Mouse (Mus musculus): ENCODE measurements around the gene Klhl25.
"Not testable (repeated sequence)": the region's sequence is repeated elsewhere in the genome, so short reads cannot be mapped to it uniquely, and the experiment has no call there.

Gene Klhl25

DNA sequence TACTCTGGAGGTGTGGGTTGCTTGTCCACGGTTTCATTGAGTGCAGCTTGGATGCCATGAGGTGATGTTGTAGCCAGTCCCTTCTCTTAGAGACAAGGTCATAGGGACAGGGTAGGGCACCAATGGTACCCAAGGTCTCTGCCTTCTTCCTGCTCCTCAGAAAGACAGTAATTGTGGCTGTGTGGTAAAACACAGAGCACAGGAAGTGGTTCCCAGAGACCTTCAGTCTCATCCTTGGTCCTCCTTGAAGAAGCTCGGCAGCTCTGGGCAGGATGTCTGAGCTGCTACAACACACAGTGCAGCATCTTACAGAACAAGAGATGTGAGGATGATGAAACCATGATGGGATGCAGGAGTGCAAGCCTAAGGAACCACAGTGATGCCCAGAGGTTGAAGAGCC lies 31.3 kb downstream of the Klhl25 start:
- not testable (repeated sequence) for DNase-seq

DNA sequence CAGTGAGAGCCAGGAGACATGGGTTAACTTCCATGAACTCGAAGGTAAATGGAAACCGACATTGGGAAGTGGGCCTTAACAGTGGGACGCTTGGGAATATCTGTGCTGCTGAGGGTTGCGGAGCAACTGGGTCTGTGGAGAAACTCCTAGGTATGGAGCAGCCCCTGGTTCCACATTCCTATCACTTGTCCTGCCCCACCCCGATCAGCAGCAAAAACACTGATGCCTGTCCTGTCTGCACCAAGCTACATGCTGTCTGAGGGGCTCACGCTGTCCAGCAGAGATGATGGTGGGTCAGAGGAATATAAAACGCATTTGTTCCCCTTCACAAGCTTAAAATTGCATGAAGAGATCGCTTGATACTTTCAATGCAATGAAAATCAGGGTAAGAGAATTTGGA lies 32.1 kb downstream of the Klhl25 start:
- DNase-seq: no peak

DNA sequence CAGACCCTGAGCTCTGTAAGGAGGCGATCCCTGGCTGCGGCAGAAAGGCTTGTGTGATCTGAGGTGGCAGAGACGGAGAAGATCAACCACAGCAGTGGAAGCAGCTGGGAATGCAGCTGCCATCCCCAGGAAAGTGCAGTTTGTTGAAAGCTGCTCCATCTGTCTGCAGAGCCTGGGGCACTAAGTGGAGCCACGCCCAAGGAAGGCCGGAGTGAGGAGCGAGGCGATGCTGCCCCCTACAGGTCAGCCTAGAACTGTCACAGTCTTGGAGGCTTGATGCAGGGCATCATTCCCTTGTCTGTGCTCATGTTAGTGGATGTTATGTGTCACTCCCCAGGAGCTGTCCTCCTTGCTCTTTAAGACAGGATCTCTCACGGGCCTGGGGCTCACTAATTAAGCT lies 32.5 kb downstream of the Klhl25 start:
- DNase-seq: peak; percentile 95

DNA sequence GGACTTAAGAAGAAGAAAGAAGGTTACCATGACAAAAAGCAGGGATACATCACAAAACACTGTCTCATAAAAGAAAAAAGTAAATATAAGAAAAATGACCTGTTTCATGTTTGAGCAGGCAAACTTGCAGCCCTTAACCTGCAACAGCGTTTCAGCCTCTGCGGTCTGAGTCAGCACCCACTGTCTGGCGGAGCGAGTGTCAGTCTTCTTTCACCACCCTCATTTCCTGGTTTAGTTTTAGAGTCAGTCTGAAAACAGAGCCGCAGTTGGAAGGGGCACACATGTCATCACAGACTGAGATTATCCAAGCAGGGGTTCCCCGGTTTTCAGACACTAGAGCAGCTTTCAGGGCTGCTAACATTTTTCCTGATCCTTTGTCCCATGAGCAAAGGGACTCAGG lies 33.3 kb downstream of the Klhl25 start:
- no peak for DNase-seq

DNA sequence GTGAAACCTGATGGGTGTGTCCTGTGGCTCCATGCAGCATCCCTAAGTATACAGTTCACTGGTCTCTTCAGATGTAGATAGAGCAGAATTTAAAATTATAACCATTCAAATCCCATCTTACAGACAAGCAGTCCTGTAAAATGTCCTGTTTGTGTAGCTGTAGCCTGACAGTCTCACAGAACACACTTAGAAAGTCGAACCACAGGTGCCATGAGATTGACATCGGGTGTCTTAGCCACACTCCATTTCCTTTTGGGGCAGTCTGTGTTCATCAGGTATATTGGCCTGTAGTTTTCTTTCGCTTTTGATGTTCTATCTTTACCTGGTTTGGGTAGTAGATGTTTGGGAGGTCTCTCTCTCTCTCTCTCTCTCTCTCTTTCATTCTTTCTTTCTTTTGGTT lies 33.7 kb downstream of the Klhl25 start:
- no peak for DNase-seq

DNA sequence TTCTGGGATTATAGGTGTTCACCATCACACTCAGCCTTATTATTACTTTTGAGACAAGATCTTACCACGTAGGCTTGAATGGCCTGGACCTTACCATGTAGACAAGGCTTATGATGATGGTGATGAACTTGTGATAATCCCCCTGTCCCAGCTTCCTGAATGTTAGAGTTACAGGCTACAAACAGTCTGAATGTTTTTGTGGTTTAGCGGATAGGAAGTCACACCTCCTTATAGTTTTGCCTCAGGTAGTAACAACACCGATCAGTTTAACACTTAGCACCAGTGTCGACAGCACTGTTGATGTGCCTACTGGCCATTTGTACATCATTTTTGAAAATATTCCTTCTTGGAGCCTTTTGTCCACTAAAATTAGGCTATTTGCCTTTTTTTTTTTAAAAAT lies 43.4 kb downstream of the Klhl25 start:
- DNase-seq: peak; percentile 60

DNA sequence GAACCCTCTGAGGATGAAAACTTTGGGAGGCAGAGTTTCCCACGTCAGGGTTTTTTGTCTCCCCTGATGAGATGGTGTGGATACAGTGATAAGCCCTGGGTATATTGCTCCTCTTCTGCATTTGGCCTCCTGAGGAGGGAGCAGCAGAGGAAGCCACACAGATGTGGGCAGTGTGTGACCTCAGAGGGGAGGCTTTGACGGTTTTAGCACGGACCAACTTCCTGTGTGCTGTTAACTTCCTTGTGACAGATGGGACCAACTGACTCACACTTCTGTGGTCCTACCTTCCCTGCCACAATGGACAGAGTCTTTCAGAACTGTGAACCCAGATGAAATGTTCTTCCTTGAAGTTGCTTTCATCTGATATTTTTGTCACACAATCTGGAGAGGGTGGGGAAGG lies 44.6 kb downstream of the Klhl25 start:
- DNase-seq: no peak

DNA sequence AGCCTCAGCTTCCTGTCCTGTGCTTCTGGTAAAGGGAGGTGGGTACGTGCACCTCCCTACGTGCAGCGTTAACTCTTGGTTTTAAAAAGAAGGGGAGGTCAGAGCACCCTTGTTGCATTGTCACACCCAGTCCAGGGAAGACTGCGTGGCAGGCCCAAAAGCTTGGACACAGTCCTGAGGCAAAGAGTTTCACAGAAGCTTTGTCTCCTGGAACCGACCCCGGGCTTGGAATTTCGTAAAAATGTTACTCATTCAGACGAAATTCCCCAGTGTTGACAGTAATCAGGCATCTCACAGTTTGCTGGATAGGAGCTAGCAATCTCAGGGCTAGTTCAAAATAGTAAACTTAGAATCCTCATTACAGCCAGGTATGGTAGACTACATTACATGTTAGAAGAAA lies 45.6 kb downstream of the Klhl25 start:
- DNase-seq: peak; percentile 92

DNA sequence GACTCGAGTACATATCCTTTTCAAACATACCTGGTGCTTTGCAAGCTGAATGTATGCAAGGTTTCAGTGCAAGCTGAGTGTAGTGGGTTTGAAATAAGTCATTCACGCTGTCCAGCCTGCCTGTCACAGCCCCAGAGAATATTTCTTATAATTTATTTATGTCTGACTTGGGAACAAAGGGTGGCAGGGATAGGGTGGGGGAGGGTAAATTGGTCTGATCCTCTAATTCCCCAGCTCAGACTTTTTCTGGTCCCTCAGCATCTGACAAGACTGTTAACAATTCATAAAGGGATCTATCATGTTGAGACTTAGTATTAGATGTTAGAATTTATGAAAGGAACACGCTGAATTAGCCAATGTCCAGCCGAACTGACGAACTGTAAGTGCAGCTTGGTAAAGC lies 48.9 kb downstream of the Klhl25 start:
- peak; percentile 25 for DNase-seq

DNA sequence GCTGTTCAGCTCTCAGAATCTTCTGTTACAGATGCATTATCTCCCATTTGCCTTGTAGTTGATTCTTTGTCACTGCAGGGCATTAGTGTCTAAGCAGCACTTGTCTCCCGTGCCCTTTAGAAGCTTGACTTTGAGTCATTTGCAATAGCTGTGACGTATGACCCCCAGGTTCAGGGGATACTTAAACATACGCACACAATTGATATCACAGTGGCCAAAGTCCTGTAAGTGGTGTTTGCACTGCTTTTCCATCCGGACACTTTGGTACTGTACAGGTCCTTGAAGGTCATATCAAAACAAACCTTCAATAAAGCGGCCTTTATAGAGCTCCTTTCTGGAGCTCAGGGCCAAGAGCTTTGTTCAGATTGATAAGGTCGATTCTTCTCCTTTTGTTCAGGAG lies 51.0 kb downstream of the Klhl25 start:
- no peak for DNase-seq

DNA sequence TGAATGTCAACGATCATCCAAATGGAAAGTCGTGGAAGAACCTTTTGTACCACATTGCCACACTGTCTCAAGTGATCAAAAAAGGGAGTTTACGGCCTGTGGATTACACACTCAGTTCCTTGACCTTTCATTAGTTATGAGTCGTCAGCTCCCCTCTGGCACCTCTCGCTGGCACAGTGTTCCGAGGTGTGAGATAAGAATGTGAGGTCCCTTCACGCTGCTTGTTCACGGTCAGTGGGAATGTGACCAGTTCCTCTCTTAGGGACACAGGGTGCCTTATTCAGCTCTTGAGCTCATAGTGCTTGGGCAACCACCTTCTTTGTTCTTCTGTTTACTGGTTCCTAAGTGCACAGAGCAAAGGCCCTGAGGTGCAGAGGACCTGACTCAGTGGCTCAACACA lies 51.4 kb downstream of the Klhl25 start:
- no peak for DNase-seq

DNA sequence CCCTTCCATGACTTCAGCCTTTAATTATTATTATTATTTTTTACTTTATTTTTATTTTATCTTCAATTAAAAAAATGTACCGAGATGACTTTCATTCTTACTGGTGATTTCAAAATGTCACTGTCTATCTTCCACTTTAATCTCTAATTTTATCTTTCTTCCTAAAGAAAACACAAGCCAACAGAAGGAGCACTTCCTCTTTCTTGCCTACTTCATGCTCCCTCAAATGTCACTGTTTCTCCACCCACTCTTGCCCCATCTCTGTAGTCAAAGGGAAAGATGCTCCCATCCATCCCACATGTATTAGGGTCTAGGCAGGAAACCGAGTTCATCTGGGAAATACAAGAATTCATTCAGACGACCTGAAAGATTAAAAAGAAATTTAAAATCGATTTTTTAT lies 51.8 kb downstream of the Klhl25 start:
- DNase-seq: no peak

DNA sequence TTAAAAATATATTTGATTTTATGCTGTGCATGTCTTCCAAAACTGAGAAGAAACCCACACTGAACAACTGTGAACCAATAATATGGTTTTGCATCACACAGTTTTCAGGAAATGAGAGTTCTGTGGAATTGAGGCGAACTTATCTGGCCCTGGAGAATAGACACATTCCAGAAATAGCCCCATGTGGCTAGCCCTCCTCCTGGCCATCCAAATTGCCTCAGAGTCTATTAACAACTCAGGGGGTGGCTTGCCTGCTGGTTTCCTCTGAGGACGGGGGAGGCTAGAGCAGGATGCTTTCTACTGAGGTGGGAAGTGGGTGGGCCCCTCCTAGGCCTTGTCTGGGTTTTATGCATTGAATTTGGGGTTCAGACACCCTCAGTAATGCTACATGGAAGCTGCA lies 57.0 kb downstream of the Klhl25 start:
- DNase-seq: no peak

DNA sequence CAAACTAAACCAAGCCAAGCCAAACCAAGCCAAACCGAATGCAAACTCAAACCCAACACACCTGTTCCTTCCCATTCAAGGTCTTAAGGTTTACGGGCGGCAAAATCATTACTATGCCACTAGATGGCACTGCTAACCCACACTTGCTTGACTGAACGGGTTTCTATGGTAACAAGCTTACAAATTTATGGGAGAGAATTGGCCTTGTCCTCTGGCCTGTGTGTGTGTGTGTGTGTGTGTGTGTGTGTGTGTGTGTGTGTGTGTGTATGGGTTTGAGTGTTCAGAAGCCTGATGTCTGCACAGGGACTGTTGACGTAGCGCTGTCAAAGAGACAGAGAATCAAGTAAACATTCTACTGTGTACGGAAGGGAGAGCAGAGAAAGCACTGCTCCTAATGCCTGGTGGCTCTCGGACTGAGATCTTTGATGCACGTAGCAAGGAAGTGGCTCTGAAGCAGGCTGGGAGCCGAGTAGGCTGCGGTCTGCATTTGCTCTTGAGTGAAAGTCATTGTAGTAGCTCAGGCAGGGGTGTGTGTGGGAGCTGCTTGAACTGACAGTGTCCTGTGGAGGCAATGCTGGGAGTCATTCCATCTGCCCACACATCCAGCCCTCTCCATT lies 62.0 kb downstream of the Klhl25 start:
- DNase-seq: peak; percentile 91

DNA sequence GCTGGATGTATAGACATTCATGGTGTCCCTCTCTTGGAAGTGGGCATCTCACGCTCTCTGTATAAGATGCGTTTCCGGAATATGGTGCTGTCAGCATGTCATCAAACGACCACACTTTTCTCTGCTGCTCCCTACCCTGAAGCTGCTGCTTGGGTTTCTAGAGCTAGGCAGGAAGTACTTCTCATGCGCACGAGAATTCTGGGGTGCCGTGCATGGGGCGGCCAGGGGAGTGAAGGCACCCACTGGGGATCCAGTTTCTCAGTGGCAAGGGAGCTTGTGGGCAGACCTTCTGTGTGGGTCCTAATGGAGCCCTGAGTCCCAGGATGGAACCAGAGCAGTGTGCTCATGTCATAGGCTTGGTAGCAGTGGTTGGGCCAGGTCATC lies 62.5 kb downstream of the Klhl25 start:
- DNase-seq: no peak

DNA sequence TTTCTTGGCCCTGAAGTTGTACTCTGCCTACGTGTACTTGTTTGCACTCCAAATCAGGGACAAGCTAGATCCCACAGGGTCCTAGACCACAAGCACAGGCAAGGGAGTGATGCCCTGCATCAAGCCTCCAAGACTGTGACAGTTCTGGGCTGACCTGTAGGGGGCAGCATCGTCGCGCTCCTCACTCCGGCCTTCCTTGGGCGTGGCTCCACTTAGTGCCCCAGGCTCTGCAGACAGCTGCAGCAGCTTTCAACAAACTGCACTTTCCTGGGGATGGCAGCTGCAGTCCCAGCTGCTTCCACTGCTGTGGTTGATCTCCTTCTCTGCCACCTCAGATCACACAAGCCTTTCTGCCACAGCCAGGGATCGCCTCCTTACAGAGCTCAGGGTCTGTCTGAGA lies 65.8 kb downstream of the Klhl25 start:
- peak; percentile 94 for DNase-seq

DNA sequence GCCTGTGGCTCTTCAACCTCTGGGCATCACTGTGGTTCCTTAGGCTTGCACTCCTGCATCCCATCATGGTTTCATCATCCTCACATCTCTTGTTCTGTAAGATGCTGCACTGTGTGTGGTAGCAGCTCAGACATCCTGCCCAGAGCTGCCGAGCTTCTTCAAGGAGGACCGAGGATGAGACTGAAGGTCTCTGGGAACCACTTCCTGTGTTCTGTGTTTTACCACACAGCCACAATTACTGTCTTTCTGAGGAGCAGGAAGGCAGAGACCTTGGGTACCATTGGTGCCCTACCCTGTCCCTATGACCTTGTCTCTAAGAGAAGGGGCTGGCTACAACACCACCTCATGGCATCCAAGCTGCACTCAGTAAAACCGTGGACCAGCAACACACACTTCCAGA lies 67.4 kb downstream of the Klhl25 start:
- not testable (repeated sequence) for DNase-seq

DNA sequence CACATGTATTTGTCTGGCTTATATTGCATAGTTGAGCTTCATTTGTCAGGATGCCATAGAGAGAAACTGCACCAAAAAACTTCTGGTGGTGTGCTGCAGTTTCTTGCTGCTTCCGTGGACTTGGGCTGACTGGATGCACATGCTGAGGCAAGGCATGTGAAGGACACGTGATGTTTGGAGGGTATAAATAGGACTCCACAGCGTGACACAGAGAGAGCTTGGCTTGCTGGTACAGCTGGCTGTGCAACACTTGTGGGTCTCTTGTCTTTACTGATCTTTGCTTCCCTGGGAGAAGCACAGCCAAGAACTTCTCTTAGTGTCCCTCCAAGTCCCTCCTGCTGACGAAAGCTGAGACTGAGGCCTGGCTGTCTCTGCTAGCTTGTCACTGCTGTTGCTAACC lies 69.6 kb downstream of the Klhl25 start:
- peak; percentile 92 for DNase-seq

DNA sequence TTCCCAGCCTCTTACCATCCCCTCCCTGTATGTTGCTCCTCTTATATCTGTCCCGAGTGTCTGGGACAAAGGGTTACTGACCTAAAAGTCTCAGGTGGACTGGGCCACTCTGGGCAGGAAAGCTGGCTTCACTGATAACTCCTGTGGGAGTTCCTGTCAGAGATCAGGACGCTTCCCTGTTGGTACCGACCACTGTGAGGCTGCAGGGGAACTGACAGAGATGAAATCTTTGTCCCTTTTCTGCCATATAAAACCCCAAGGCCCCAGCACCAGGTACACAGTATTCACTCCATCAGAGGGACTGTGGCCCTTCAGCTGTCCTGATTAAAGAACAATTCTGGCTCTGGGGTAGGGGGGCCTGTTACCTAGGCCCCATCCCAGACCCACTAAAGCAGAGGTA lies 71.6 kb downstream of the Klhl25 start:
- peak; percentile 74 for DNase-seq

Measured in heart, adult 11 months (tissue).